Mouse (Mus musculus): Measurements from ENCODE around the gene Olfr881.

The Olfr881 gene

GRCm38 (mm10) chr9:37991525-37991924 is at the start of gene Olfr881:
Gene Olfr881 (plus strand): TSS chr9:37991825.
- DNase-seq (ENCODE audit: low spot score in 2 of 2), result no peak

GRCm38 (mm10) chr9:37998581-37999204 is 7.1 kb downstream of the Olfr881 start:
- no peak for DNase-seq (ENCODE audit: low spot score in 2 of 2)

GRCm38 (mm10) chr9:38000021-38000420 is 8.4 kb downstream of the Olfr881 start:
- no peak for DNase-seq (ENCODE audit: low spot score in 2 of 2)

GRCm38 (mm10) chr9:38025508-38025907 is 33.9 kb downstream of the Olfr881 start, which contains the start of gene Olfr883:
Gene Olfr883 (plus strand): TSS chr9:38025808.
- no peak for DNase-seq (ENCODE audit: low spot score in 2 of 2)

Data from natural killer cell, adult 2 months (primary cell).